Mouse (Mus musculus): ENCODE results near the gene Gm3776. TPM values are rescaled to one million over a fixed set of nuclear protein-coding genes. Genes with fewer than 3 reads are reported as not detected.
"Not testable (repeated sequence)": the region's sequence is repeated elsewhere in the genome, so short reads cannot be mapped to it uniquely, and the experiment has no call there.

Gene Gm3776
- total RNA-seq, 2 experiments from 2014 or later = not detected

- not testable (repeated sequence) for DNase-seq
Observed at GRCm38 (mm10) chr9:78292462-78292861, 35.5 kb downstream of the Gm3776 start.

GRCm38 (mm10) chr9:78293683-78294082, 36.8 kb downstream of the Gm3776 start:
- DNase-seq = not testable (repeated sequence)

GRCm38 (mm10) chr9:78294781-78295180, 37.9 kb downstream of the Gm3776 start:
- not testable (repeated sequence) for DNase-seq

GRCm38 (mm10) chr9:78296089-78296488, 39.2 kb downstream of the Gm3776 start:
- DNase-seq = not testable (repeated sequence)

GRCm38 (mm10) chr9:78298232-78298631, 41.3 kb downstream of the Gm3776 start:
- no peak for DNase-seq

GRCm38 (mm10) chr9:78299143-78299542, 42.2 kb downstream of the Gm3776 start:
- DNase-seq = not testable (repeated sequence)

- not testable (repeated sequence) for DNase-seq
Observed at GRCm38 (mm10) chr9:78308122-78308521, 51.2 kb downstream of the Gm3776 start.

GRCm38 (mm10) chr9:78314696-78315095, 57.8 kb downstream of the Gm3776 start, which contains the start of gene Omt2a:
Gene Omt2a, minus strand, starts transcription at chr9:78314796.
- DNase-seq = no peak

Other genes starting within 250 kb of the Gm3776 start
- gene Gcm1, start 205.2 kb upstream of the Gm3776 start, total RNA-seq (2021) = not detected
- 10 to 100 TPM; 47.3 to 56.5 TPM for gene Fbxo9, start 148.1 kb upstream of the Gm3776 start, total RNA-seq (2021)
- 1 to 10 TPM; 6.3 to 7.2 TPM for gene Ick, start 147.9 kb upstream of the Gm3776 start, total RNA-seq (2021)
- gene Gsta4, start 74.4 kb upstream of the Gm3776 start, total RNA-seq (2021) = 10 to 100 TPM; 12.1 to 13.1 TPM
- gene Gsta1, start 26.5 kb upstream of the Gm3776 start, total RNA-seq (2021) = not detected
- not detected for gene Gm10639, start 32.8 kb downstream of the Gm3776 start, total RNA-seq (2021)
- gene Omt2a, start 57.7 kb downstream of the Gm3776 start, total RNA-seq (2021) = not detected
- gene Omt2b, start 70.5 kb downstream of the Gm3776 start, total RNA-seq (2021) = not detected
- gene Gsta2, start 98.7 kb downstream of the Gm3776 start, total RNA-seq (2021) = not detected
- gene Dppa5a, start 111.0 kb downstream of the Gm3776 start, total RNA-seq (2021) = not detected
- gene Ooep, start 121.6 kb downstream of the Gm3776 start, total RNA-seq (2021) = under 1 TPM in 1 of 2 experiments, not detected in 1; 0.13 TPM
- gene Ddx43, start 138.6 kb downstream of the Gm3776 start, total RNA-seq (2021) = not detected
- gene Cgas, start 186.1 kb downstream of the Gm3776 start, total RNA-seq (2021) = under 1 TPM; 0.19 to 0.20 TPM
- 10 to 100 TPM; 17.3 to 18.3 TPM for gene Mto1, start 191.1 kb downstream of the Gm3776 start, total RNA-seq (2021)
- not detected for gene Gm17324, start 191.7 kb downstream of the Gm3776 start, total RNA-seq (2021)
- gene Eef1a1, start 232.0 kb downstream of the Gm3776 start, total RNA-seq (2021) = 100 to 1,000 TPM; 488 to 752 TPM